Mouse (Mus musculus) liver, embryonic 14.5 days (tissue): ENCODE results near the gene Adgrl3.

Experiments used
- CTCF ChIP-seq: IDR thresholded peaks from 2 replicates; pipeline ENCODE4 v1.5.1; 2016; ENCODE audit warnings: antibody characterized with exemption, low read depth, control low read depth
- EP300 ChIP-seq: IDR thresholded peaks from 2 replicates; pipeline ENCODE4 v1.6.1; 2016; ENCODE audit warnings: antibody characterized with exemption, low read depth

DNA sequence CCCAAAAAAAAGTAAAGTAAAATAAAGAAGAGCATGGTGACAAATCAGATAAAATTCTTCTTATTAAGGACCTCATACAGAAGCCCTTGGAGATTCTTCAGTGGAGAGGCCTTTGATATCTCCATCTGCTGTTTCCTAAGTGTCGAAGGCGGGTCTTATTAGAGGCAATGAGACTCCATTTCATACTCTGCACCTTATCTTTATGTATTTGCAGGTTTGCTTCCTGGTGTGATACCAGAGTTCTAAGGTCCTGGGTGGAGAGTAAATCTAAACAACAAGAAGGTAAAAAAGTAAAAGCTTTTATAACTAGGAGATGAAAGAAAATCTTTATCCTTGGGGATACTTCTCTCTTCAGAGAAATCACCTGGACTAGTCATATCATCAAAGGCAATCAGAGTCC, 817.9 kb downstream of the Adgrl3 start:
- TF ChIP-seq CTCF: no peak
- TF ChIP-seq EP300: no peak
